Mouse (Mus musculus): ENCODE data around the gene Pex7.

Gene Pex7

GRCm38 (mm10) chr10:19907246-19907804, at the start of gene Pex7:
Gene Pex7, minus strand, starts transcription at chr10:19907689.
- peak; percentile 93 for DNase-seq (ENCODE audit: extremely low spot score, low spot score)

- DNase-seq (ENCODE audit: extremely low spot score, low spot score) = no peak
These were observed 49.3 kb upstream of the Pex7 start for GRCm38 (mm10) chr10:19956745-19957144.

GRCm38 (mm10) chr10:19955817-19956216, 48.3 kb upstream of the Pex7 start:
- DNase-seq (ENCODE audit: extremely low spot score, low spot score) = no peak

GRCm38 (mm10) chr10:19954572-19954971, 47.1 kb upstream of the Pex7 start:
- no peak for DNase-seq (ENCODE audit: extremely low spot score, low spot score)

GRCm38 (mm10) chr10:19953032-19953761, 45.7 kb upstream of the Pex7 start:
- DNase-seq (ENCODE audit: extremely low spot score, low spot score) = no peak

- DNase-seq (ENCODE audit: extremely low spot score, low spot score) = no peak
These were observed 41.6 kb upstream of the Pex7 start for GRCm38 (mm10) chr10:19949106-19949505.

- DNase-seq (ENCODE audit: extremely low spot score, low spot score) = no peak
These were observed 40.9 kb upstream of the Pex7 start for GRCm38 (mm10) chr10:19948381-19948780.

- DNase-seq (ENCODE audit: extremely low spot score, low spot score) = no peak
These were observed 40.4 kb upstream of the Pex7 start for GRCm38 (mm10) chr10:19947901-19948300.

GRCm38 (mm10) chr10:19947441-19947840, 40.0 kb upstream of the Pex7 start:
- no peak for DNase-seq (ENCODE audit: extremely low spot score, low spot score)

GRCm38 (mm10) chr10:19946644-19947043, 39.2 kb upstream of the Pex7 start:
- no peak for DNase-seq (ENCODE audit: extremely low spot score, low spot score)

GRCm38 (mm10) chr10:19945651-19946050, 38.2 kb upstream of the Pex7 start:
- DNase-seq (ENCODE audit: extremely low spot score, low spot score) = no peak

- DNase-seq (ENCODE audit: extremely low spot score, low spot score) = no peak
These were observed 35.1 kb upstream of the Pex7 start for GRCm38 (mm10) chr10:19942621-19943020.

GRCm38 (mm10) chr10:19941914-19942313, 34.4 kb upstream of the Pex7 start:
- no peak for DNase-seq (ENCODE audit: extremely low spot score, low spot score)

GRCm38 (mm10) chr10:19941063-19941462, 33.6 kb upstream of the Pex7 start:
- DNase-seq (ENCODE audit: extremely low spot score, low spot score) = no peak

- no peak for DNase-seq (ENCODE audit: extremely low spot score, low spot score)
These were observed 33.1 kb upstream of the Pex7 start for GRCm38 (mm10) chr10:19940626-19941025.

- no peak for DNase-seq (ENCODE audit: extremely low spot score, low spot score)
These were observed 32.6 kb upstream of the Pex7 start for GRCm38 (mm10) chr10:19940127-19940526.

- no peak for DNase-seq (ENCODE audit: extremely low spot score, low spot score)
These were observed 31.8 kb upstream of the Pex7 start for GRCm38 (mm10) chr10:19939282-19939705.

- no peak for DNase-seq (ENCODE audit: extremely low spot score, low spot score)
These were observed 31.2 kb upstream of the Pex7 start for GRCm38 (mm10) chr10:19938738-19939137.

- no peak for DNase-seq (ENCODE audit: extremely low spot score, low spot score)
These were observed 29.6 kb upstream of the Pex7 start for GRCm38 (mm10) chr10:19936961-19937708.

GRCm38 (mm10) chr10:19935821-19936367, 28.4 kb upstream of the Pex7 start:
- DNase-seq (ENCODE audit: extremely low spot score, low spot score) = no peak

GRCm38 (mm10) chr10:19935295-19935623, 27.8 kb upstream of the Pex7 start:
- peak; percentile 44 for DNase-seq (ENCODE audit: extremely low spot score, low spot score)
